Comparison of ENCODE assay signal across 8 mouse cellular contexts in genomic region chr13:64180888-64181287, GRCm38 (mm10). TPM values are rescaled to one million over a fixed set of nuclear protein-coding genes. Genes with fewer than 3 reads are reported as not detected.
A peak's percentile ranks its signal among the peaks of the same experiment; 100 is the strongest.
DNase-seq lines count a peak whose midpoint lies in the region; ATAC-seq lines count a peak whose summit lies in the region.

No protein-coding gene starts in this region.

- no peak overlapping the region for H3K27ac ChIP-seq in hindbrain, embryonic 11.5 days (ENCODE audit: low read depth, low read length)
- H3K27ac ChIP-seq in hindbrain, embryonic 13.5 days, result no peak overlapping the region

- no peak overlapping the region for H3K4me3 ChIP-seq in hindbrain, embryonic 11.5 days (ENCODE audit: low read depth, low read length)
- H3K4me3 ChIP-seq in hindbrain, embryonic 13.5 days, result no peak overlapping the region

- no peaks in the 10 kb centered on the region for H3K4me1 ChIP-seq in hindbrain, embryonic 11.5 days (replicated peaks; ENCODE audit: control insufficient read depth, insufficient read depth, low read length)
- H3K4me1 ChIP-seq in hindbrain, embryonic 13.5 days (replicated peaks), result no peaks in the 10 kb centered on the region

- no peak overlapping the region for H3K4me2 ChIP-seq in hindbrain, embryonic 11.5 days (replicated peaks; ENCODE audit: low read depth, low read length)
- no peak overlapping the region for H3K4me2 ChIP-seq in hindbrain, embryonic 13.5 days

- H3K27me3 ChIP-seq in hindbrain, embryonic 11.5 days (ENCODE audit: control insufficient read depth, insufficient read depth, low read length), result no peaks in the 10 kb centered on the region
- H3K27me3 ChIP-seq in hindbrain, embryonic 13.5 days, result no peaks in the 10 kb centered on the region

- no peak for ATAC-seq in hindbrain, embryonic 11.5 days (ENCODE audit: low FRiP score)
- no peak for ATAC-seq in hindbrain, embryonic 13.5 days (ENCODE audit: low FRiP score)
- ATAC-seq in CD4-positive, CD25-positive, alpha-beta regulatory T cell, adult 4 months, result peak; percentile 64
- peak; percentile 63; the same call in 1 of the 2 replicates for ATAC-seq in erythroblast, adult 5-6 weeks (replicated peaks; ENCODE audit: low FRiP score, poor library complexity, severe bottlenecking)
- ATAC-seq in megakaryocyte progenitor cell, adult 5-6 weeks (replicated peaks; ENCODE audit: poor library complexity), result peak; percentile 92

- no peaks in the 10 kb centered on the region for H3K36me3 ChIP-seq in hindbrain, embryonic 11.5 days (ENCODE audit: control insufficient read depth, insufficient read depth, low read length)
- peaks cover 78% of the 10 kb centered on the region for H3K36me3 ChIP-seq in hindbrain, embryonic 13.5 days

- WGBS in hindbrain, embryonic 11.5 days, result 87% methylated on average over 3 of the region's 3 CpGs
- 86% methylated on average over 3 of the region's 3 CpGs for WGBS in hindbrain, embryonic 13.5 days

- no peaks in the 10 kb centered on the region for H3K9me3 ChIP-seq in hindbrain, embryonic 11.5 days (ENCODE audit: control insufficient read depth, low read length)
- H3K9me3 ChIP-seq in hindbrain, embryonic 13.5 days, result no peaks in the 10 kb centered on the region

- DNase-seq in hindbrain, embryonic 11.5 days (ENCODE audit: low spot score), result peak; percentile 59
- DNase-seq in adrenal gland, postnatal 14 days, result peak; percentile 88
- DNase-seq in kidney, postnatal 25 days, result peak; percentile 76 to 86
- DNase-seq in thymus, postnatal 0 days (ENCODE audit: low spot score), result peak; percentile 64

- no peak overlapping the region for H3K9ac ChIP-seq in hindbrain, embryonic 11.5 days (ENCODE audit: low read depth, low read length)
- no peak overlapping the region for H3K9ac ChIP-seq in hindbrain, embryonic 13.5 days

RNA-seq across cellular contexts. Expression of gene Habp4, which starts 19.3 kb away (rescaled TPM):
- polyA plus RNA-seq in hindbrain, embryonic 11.5 days (2014; fragmentation: Nextera tagmentation; extraction: Ambion mirVana), result 30.3 and 31.0 TPM in 2 replicates
- polyA plus RNA-seq in hindbrain, embryonic 13.5 days (2015; fragmentation: Nextera tagmentation; extraction: Ambion mirVana), result 28.9 and 29.9 TPM in 2 replicates
- polyA plus RNA-seq in CD4-positive, CD25-positive, alpha-beta regulatory T cell, adult 4 months (2017; shearing (Covaris generic)), result 1 to 10 TPM; 2.8 to 4.0 TPM
- total RNA-seq in adrenal gland, postnatal 14 days (2021), result 24.6 and 28.6 TPM in 2 replicates
- 4.0 TPM in 1 of 2 replicates, not detected in the other for total RNA-seq in erythroblast, adult 5-6 weeks (2015; ENCODE audit: low replicate concordance)
- 0.17 and 3.3 TPM in 2 replicates for total RNA-seq in erythroblast, adult 5-6 weeks (2017; ENCODE audit: low replicate concordance)
- 3.4 and 3.9 TPM in 2 replicates for total RNA-seq in megakaryocyte progenitor cell, adult 5-6 weeks (2015)
- 2.4 TPM in 2 replicates for total RNA-seq in megakaryocyte progenitor cell, adult 5-6 weeks (2017)
- polyA plus RNA-seq in thymus, postnatal 0 days (2015; fragmentation: Nextera tagmentation; extraction: Ambion mirVana), result 6.5 and 6.9 TPM in 2 replicates

RNA-seq across cellular contexts. Expression of gene Zfp367, which starts 27.9 kb away (rescaled TPM):
- 20.3 and 21.8 TPM in 2 replicates for polyA plus RNA-seq in hindbrain, embryonic 11.5 days (2014; fragmentation: Nextera tagmentation; extraction: Ambion mirVana)
- polyA plus RNA-seq in hindbrain, embryonic 13.5 days (2015; fragmentation: Nextera tagmentation; extraction: Ambion mirVana), result 5.7 and 6.6 TPM in 2 replicates
- polyA plus RNA-seq in CD4-positive, CD25-positive, alpha-beta regulatory T cell, adult 4 months (2017; shearing (Covaris generic)), result 1 to 10 TPM; 7.8 to 8.7 TPM
- total RNA-seq in adrenal gland, postnatal 14 days (2021), result 28.8 and 30.8 TPM in 2 replicates
- total RNA-seq in erythroblast, adult 5-6 weeks (2015; ENCODE audit: low replicate concordance), result 25.0 and 29.7 TPM in 2 replicates
- 29.6 and 43.4 TPM in 2 replicates for total RNA-seq in erythroblast, adult 5-6 weeks (2017; ENCODE audit: low replicate concordance)
- 42.8 and 49.3 TPM in 2 replicates for total RNA-seq in megakaryocyte progenitor cell, adult 5-6 weeks (2015)
- total RNA-seq in megakaryocyte progenitor cell, adult 5-6 weeks (2017), result 41.9 and 52.3 TPM in 2 replicates
- polyA plus RNA-seq in thymus, postnatal 0 days (2015; fragmentation: Nextera tagmentation; extraction: Ambion mirVana), result 22.0 and 24.0 TPM in 2 replicates

RNA-seq across cellular contexts. Expression of gene Slc35d2, which starts 51.7 kb away (rescaled TPM):
- polyA plus RNA-seq in hindbrain, embryonic 11.5 days (2014; fragmentation: Nextera tagmentation; extraction: Ambion mirVana), result 5.6 and 6.9 TPM in 2 replicates
- polyA plus RNA-seq in hindbrain, embryonic 13.5 days (2015; fragmentation: Nextera tagmentation; extraction: Ambion mirVana), result 2.5 and 3.1 TPM in 2 replicates
- 10 to 100 TPM; 48.4 to 49.7 TPM for polyA plus RNA-seq in CD4-positive, CD25-positive, alpha-beta regulatory T cell, adult 4 months (2017; shearing (Covaris generic))
- 8.6 and 9.2 TPM in 2 replicates for total RNA-seq in adrenal gland, postnatal 14 days (2021)
- total RNA-seq in erythroblast, adult 5-6 weeks (2015; ENCODE audit: low replicate concordance), result 5.0 and 5.2 TPM in 2 replicates
- total RNA-seq in erythroblast, adult 5-6 weeks (2017; ENCODE audit: low replicate concordance), result 1.7 and 4.0 TPM in 2 replicates
- 3.5 and 5.4 TPM in 2 replicates for total RNA-seq in megakaryocyte progenitor cell, adult 5-6 weeks (2015)
- total RNA-seq in megakaryocyte progenitor cell, adult 5-6 weeks (2017), result 4.3 and 5.4 TPM in 2 replicates
- polyA plus RNA-seq in thymus, postnatal 0 days (2015; fragmentation: Nextera tagmentation; extraction: Ambion mirVana), result 3.1 and 3.8 TPM in 2 replicates

Comparison
In these comparisons a context has a peak if more than half of its experiments do, and no peak if none do; other contexts are left out.
1. ATAC-seq: peak in CD4-positive, CD25-positive, alpha-beta regulatory T cell, adult 4 months (single experiment), erythroblast, adult 5-6 weeks (single experiment) and megakaryocyte progenitor cell, adult 5-6 weeks (single experiment); none in hindbrain, embryonic 11.5 days (single experiment) and hindbrain, embryonic 13.5 days (single experiment).
2. Peak in every context shown above with its lines, with median percentiles within 50 percentile points of each other: DNase-seq.